Mouse (Mus musculus): Measurements from ENCODE around the gene Rack1. TPM values are rescaled to one million over a fixed set of nuclear protein-coding genes. Genes with fewer than 3 reads are reported as not detected.
"Not testable (repeated sequence)": the region's sequence is repeated elsewhere in the genome, so short reads cannot be mapped to it uniquely, and the experiment has no call there.

The Rack1 gene
- polyA plus RNA-seq, 1 experiment from 2014 or later = 434 TPM

DNA sequence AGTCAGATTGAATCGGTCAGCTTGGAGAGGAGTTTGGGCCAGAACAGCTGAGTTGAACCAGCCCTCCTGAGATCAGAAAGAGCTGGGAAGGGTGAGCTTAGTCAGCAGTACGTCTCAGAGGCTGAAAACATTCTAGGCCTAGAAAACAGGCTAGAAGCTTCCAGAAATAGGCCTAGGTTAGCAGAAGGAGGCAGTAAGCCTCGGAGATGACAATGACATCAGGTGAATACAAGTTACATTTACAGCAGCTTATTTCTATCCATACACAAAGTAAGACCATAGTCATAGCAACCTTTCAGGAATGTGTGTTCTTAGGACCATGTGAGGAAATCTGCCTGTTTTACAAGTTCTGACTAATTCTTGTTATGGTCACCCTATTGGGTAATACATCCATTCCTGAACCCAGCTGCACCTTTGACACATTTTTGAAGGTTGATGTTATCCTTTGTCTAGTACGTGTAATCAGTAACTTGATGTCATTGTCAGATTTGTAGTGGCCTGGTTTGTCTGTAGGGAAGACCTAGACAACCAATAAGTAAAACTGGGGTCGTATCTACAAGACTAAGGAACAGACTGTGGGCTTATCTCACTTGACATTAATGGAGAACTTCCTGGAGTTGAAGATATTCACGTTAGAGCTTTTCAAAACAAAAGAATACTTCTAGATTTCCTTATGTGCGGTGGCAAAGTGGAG lies 19.6 kb downstream of the Rack1 start:
- Histone ChIP-seq H3K9ac (replicated peaks; ENCODE audit: low read depth) (no peak overlapping the region), H3K36me3 (ENCODE audit: insufficient read depth, low read length) (no peaks in the 10 kb centered on the region), H3K4me2 (replicated peaks; ENCODE audit: low read depth, low read length) (no peak overlapping the region), H3K4me3 (ENCODE audit: low read depth, low read length) (no peak overlapping the region), H3K4me1 (ENCODE audit: insufficient read depth, low read depth, low read length) (peaks cover 11% of the 10 kb centered on the region; the same call in 1 of the 2 replicates), H3K9me3 (ENCODE audit: low read length) (no peaks in the 10 kb centered on the region), H3K27me3 (replicated peaks; ENCODE audit: insufficient read depth, low read length) (0 out of 2 replicates have a peak, but pooled peaks cover 6% of the 10 kb centered on the region), H3K27ac (ENCODE audit: low read length) (no peak overlapping the region)
- DNase-seq (ENCODE audit: low spot score) = peak; percentile 37
- ATAC-seq = no peak
- TF ChIP-seq EP300 (IDR thresholded peaks at IDR 0.05) (no peak), CTCF (IDR thresholded peaks at IDR 0.05) (no peak)
- 61% methylated on average over 7 of the region's 7 CpGs for WGBS

DNA sequence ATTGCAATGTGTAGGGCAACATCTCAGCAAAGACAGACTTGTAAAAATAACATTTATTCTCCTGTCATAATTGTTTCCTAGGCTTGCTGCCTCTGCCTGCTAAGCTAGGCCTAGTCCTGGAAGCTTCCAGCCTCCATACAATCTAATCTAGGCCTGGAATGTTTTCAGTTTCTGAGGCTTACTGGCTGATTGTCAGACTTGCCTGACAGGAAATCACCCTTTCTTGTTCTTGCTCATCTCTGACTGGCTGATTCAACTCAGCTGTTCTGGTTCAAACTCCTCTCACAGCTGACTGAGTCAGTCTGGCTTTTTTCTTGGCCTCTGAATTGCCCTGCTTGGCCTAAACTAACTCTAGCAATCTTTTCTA lies 20.2 kb downstream of the Rack1 start:
- H3K4me1 ChIP-seq (ENCODE audit: insufficient read depth, low read depth, low read length) = peaks cover 9% of the 10 kb centered on the region; the same call in 1 of the 2 replicates
- H3K9me3 ChIP-seq (ENCODE audit: low read length) = no peaks in the 10 kb centered on the region
- 0 out of 2 replicates have a peak, but pooled peaks cover 6% of the 10 kb centered on the region for H3K27me3 ChIP-seq (replicated peaks; ENCODE audit: insufficient read depth, low read length)
- H3K27ac ChIP-seq (ENCODE audit: low read length) = no peak overlapping the region
- DNase-seq (ENCODE audit: low spot score) (no peak), ATAC-seq (no peak)
- H3K36me3 ChIP-seq (ENCODE audit: insufficient read depth, low read length) = no peaks in the 10 kb centered on the region
- H3K9ac ChIP-seq (replicated peaks; ENCODE audit: low read depth) = no peak overlapping the region
- TF ChIP-seq EP300 (IDR thresholded peaks at IDR 0.05) = no peak
- TF ChIP-seq CTCF (IDR thresholded peaks at IDR 0.05) = no peak
- H3K4me2 ChIP-seq (replicated peaks; ENCODE audit: low read depth, low read length) = no peak overlapping the region
- H3K4me3 ChIP-seq (ENCODE audit: low read depth, low read length) = no peak overlapping the region

- H3K27me3 ChIP-seq (replicated peaks; ENCODE audit: insufficient read depth, low read length); ATAC-seq; H3K4me3 ChIP-seq (ENCODE audit: low read depth, low read length); H3K4me1 ChIP-seq (ENCODE audit: insufficient read depth, low read depth, low read length); H3K9me3 ChIP-seq (ENCODE audit: low read length); DNase-seq (ENCODE audit: low spot score); H3K4me2 ChIP-seq (replicated peaks; ENCODE audit: low read depth, low read length); H3K36me3 ChIP-seq (ENCODE audit: insufficient read depth, low read length); H3K27ac ChIP-seq (ENCODE audit: low read length); H3K9ac ChIP-seq (replicated peaks; ENCODE audit: low read depth): not testable (repeated sequence)
- WGBS = 83% methylated on average over 14 of the region's 14 CpGs
Observed at GRCm38 (mm10) chr11:48821299-48821698, 21.2 kb downstream of the Rack1 start.

- Histone ChIP-seq H3K4me2 (replicated peaks; ENCODE audit: low read depth, low read length) (peak overlapping the region; percentile 52), H3K9ac (replicated peaks; ENCODE audit: low read depth) (no peak overlapping the region), H3K9me3 (ENCODE audit: low read length) (no peaks in the 10 kb centered on the region), H3K27me3 (replicated peaks; ENCODE audit: insufficient read depth, low read length) (0 out of 2 replicates have a peak, but pooled peaks cover 6% of the 10 kb centered on the region), H3K4me1 (ENCODE audit: insufficient read depth, low read depth, low read length) (peaks cover 6% of the 10 kb centered on the region; the same call in 1 of the 2 replicates), H3K36me3 (ENCODE audit: insufficient read depth, low read length) (no peaks in the 10 kb centered on the region), H3K27ac (ENCODE audit: low read length) (no peak overlapping the region), H3K4me3 (ENCODE audit: low read depth, low read length) (peak overlapping the region; percentile 28; the same call in 1 of the 2 replicates)
- DNase-seq (ENCODE audit: low spot score) = no peak
- 38% methylated on average over 14 of the region's 14 CpGs for WGBS
- ATAC-seq = no peak
- TF ChIP-seq EP300 (IDR thresholded peaks at IDR 0.05) (no peak), CTCF (IDR thresholded peaks at IDR 0.05) (no peak)
Observed at GRCm38 (mm10) chr11:48822768-48823512, 22.8 kb downstream of the Rack1 start.

GRCm38 (mm10) chr11:48823536-48823972 lies 23.4 kb downstream of the Rack1 start:
- Histone ChIP-seq H3K27ac (ENCODE audit: low read length) (no peak overlapping the region), H3K9ac (replicated peaks; ENCODE audit: low read depth) (no peak overlapping the region), H3K4me3 (ENCODE audit: low read depth, low read length) (peak overlapping the region; percentile 28), H3K36me3 (ENCODE audit: insufficient read depth, low read length) (no peaks in the 10 kb centered on the region), H3K27me3 (replicated peaks; ENCODE audit: insufficient read depth, low read length) (0 out of 2 replicates have a peak, but pooled peaks cover 6% of the 10 kb centered on the region), H3K4me2 (replicated peaks; ENCODE audit: low read depth, low read length) (peak overlapping the region; percentile 52), H3K9me3 (ENCODE audit: low read length) (no peaks in the 10 kb centered on the region), H3K4me1 (ENCODE audit: insufficient read depth, low read depth, low read length) (peaks cover 6% of the 10 kb centered on the region; the same call in 1 of the 2 replicates)
- 1% methylated on average over 15 of the region's 15 CpGs for WGBS
- TF ChIP-seq CTCF (IDR thresholded peaks at IDR 0.05) (no peak), EP300 (IDR thresholded peaks at IDR 0.05) (peak; percentile 48; the same call in 1 of the 2 replicates)
- no peak for ATAC-seq
- DNase-seq (ENCODE audit: low spot score) = peak; percentile 68

- no peak for ATAC-seq
- Histone ChIP-seq H3K4me1 (ENCODE audit: insufficient read depth, low read depth, low read length) (peaks cover 6% of the 10 kb centered on the region; the same call in 1 of the 2 replicates), H3K9me3 (ENCODE audit: low read length) (no peaks in the 10 kb centered on the region), H3K9ac (replicated peaks; ENCODE audit: low read depth) (no peak overlapping the region), H3K4me2 (replicated peaks; ENCODE audit: low read depth, low read length) (peak overlapping the region; percentile 52), H3K27ac (ENCODE audit: low read length) (no peak overlapping the region), H3K27me3 (replicated peaks; ENCODE audit: insufficient read depth, low read length) (0 out of 2 replicates have a peak, but pooled peaks cover 6% of the 10 kb centered on the region), H3K36me3 (ENCODE audit: insufficient read depth, low read length) (no peaks in the 10 kb centered on the region), H3K4me3 (ENCODE audit: low read depth, low read length) (peak overlapping the region; percentile 28; the same call in 1 of the 2 replicates)
- no peak for TF ChIP-seq CTCF (IDR thresholded peaks at IDR 0.05)
- no peak for TF ChIP-seq EP300 (IDR thresholded peaks at IDR 0.05)
- DNase-seq (ENCODE audit: low spot score) = no peak
- WGBS = 8% methylated on average over 22 of the region's 22 CpGs
Observed at GRCm38 (mm10) chr11:48824311-48824830, 24.2 kb downstream of the Rack1 start.

Data from lung, postnatal 0 days (tissue).